Comparison of ENCODE assay signal across 24 mouse cellular contexts in the genomic region with DNA sequence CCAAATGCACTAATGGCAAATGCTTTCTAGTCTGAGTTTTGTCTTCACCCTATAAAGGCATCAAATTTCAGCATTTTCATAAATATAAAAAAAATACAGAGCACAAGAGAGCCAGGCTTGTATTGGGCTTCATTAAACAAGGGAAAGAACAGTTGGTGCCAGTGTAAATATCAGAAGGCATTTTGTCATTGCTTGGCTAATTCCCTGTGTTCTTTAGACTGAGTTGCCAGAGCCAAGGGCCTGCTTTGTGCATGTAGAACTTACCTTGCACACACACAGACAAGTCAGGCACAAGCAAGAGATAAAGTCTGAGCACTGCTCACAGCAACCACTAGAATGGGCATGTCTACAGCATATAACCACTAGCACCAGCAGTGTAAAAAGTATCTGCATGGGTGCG. TPM values are rescaled to one million over a fixed set of nuclear protein-coding genes. Genes with fewer than 3 reads are reported as not detected.
DNase-seq lines count a peak whose midpoint lies in the region; ATAC-seq and TF ChIP-seq lines count a peak whose summit lies in the region.
"Had no signal": no experiment of that assay in that cellular context is flagged by ENCODE, and none has a peak within 500 bp of the region (broad histone marks: within the 10 kb centered on the region; RNA-seq: fewer than 3 reads in every experiment).

No protein-coding gene starts in this region.

- H3K9ac ChIP-seq in forebrain, embryonic 15.5 days (replicated peaks), result no peak overlapping the region
- H3K9ac ChIP-seq in forebrain, embryonic 12.5 days, result no peak overlapping the region
- H3K9ac ChIP-seq in lung, postnatal 0 days (replicated peaks; ENCODE audit: low read depth), result no peak overlapping the region
- H3K9ac ChIP-seq: embryonic facial prominence, embryonic 12.5 days; heart, embryonic 13.5 days; limb, embryonic 12.5 days; liver, embryonic 13.5 days; midbrain, embryonic 15.5 days; neural tube, embryonic 13.5 days had no signal

- peaks cover 20% of the 10 kb centered on the region for H3K36me3 ChIP-seq in forebrain, embryonic 15.5 days
- H3K36me3 ChIP-seq in forebrain, embryonic 12.5 days (replicated peaks), result peaks cover 15% of the 10 kb centered on the region
- H3K36me3 ChIP-seq in lung, postnatal 0 days (ENCODE audit: insufficient read depth, low read length), result no peaks in the 10 kb centered on the region
- H3K36me3 ChIP-seq in thymus, adult 2 months (ENCODE audit: control insufficient read depth, insufficient read depth, low read length), result peaks cover 3% of the 10 kb centered on the region

- H3K27ac ChIP-seq in forebrain, embryonic 15.5 days (replicated peaks), result no peak overlapping the region
- no peak overlapping the region for H3K27ac ChIP-seq in forebrain, embryonic 12.5 days
- peak overlapping the region; percentile 48; the same call in 1 of the 2 replicates for H3K27ac ChIP-seq in layer of hippocampus, adult 2 months
- H3K27ac ChIP-seq in lung, postnatal 0 days (ENCODE audit: low read length), result no peak overlapping the region
- no peak overlapping the region for H3K27ac ChIP-seq in thymus, adult 2 months (ENCODE audit: control insufficient read depth, insufficient read depth, low read length)
- H3K27ac ChIP-seq: embryonic facial prominence, embryonic 12.5 days; heart, adult 2 months; heart, embryonic 13.5 days; kidney, postnatal 0 days; limb, embryonic 12.5 days; liver, embryonic 13.5 days; macrophage; midbrain, embryonic 15.5 days; neural tube, embryonic 13.5 days had no signal

- WGBS in forebrain, embryonic 15.5 days, result 74% methylated on average over 1 of the region's 1 CpGs
- 90% methylated on average over 1 of the region's 1 CpGs for WGBS in forebrain, embryonic 12.5 days
- WGBS in lung, postnatal 0 days, result 50% methylated on average over 1 of the region's 1 CpGs
- WGBS in thymus, adult 2 months, result 100% methylated on average over 1 of the region's 1 CpGs

- no peak overlapping the region for H3K4me3 ChIP-seq in forebrain, embryonic 15.5 days
- no peak overlapping the region for H3K4me3 ChIP-seq in forebrain, embryonic 12.5 days (replicated peaks)
- no peak overlapping the region for H3K4me3 ChIP-seq in layer of hippocampus, adult 2 months
- H3K4me3 ChIP-seq in lung, postnatal 0 days (ENCODE audit: low read depth, low read length), result no peak overlapping the region
- H3K4me3 ChIP-seq in thymus, adult 2 months (ENCODE audit: control insufficient read depth, insufficient read depth, low read length), result no peak overlapping the region
- H3K4me3 ChIP-seq: embryonic facial prominence, embryonic 12.5 days; heart, adult 2 months; heart, embryonic 13.5 days; limb, embryonic 12.5 days; liver, embryonic 13.5 days; midbrain, embryonic 15.5 days; neural tube, embryonic 13.5 days had no signal

- no peak for TF ChIP-seq POLR2A in thymus, adult 2 months (IDR thresholded peaks at IDR 0.05; ENCODE audit: control insufficient read depth, extremely low read depth, insufficient read depth, low read length, poor library complexity)

- no peak for DNase-seq in layer of hippocampus, adult 2 months (ENCODE audit: low spot score in 2 of 2)
- DNase-seq in layer of hippocampus, adult 9-10 months (ENCODE audit: low spot score), result no peak
- peak; percentile 39 for DNase-seq in lung, postnatal 0 days (ENCODE audit: low spot score)
- no peak for DNase-seq in lung, postnatal 25 days (ENCODE audit: low spot score)
- no peak for DNase-seq in thymus, adult 2 months
- DNase-seq: adrenal gland, postnatal 14 days; cerebellum, adult 2 months; cerebellum, postnatal 25 days; heart, adult 2 months; heart, postnatal 14 days; kidney, adult 18-20 months; liver, embryonic 13.5 days; right cerebral cortex, adult 18-20 months; right cerebral cortex, postnatal 4 days; thymus, postnatal 4 days had no signal

- TF ChIP-seq CTCF in layer of hippocampus, adult 2 months (conservative IDR thresholded peaks at IDR 0.05), result no peak
- no peak for TF ChIP-seq CTCF in lung, postnatal 0 days (IDR thresholded peaks at IDR 0.05)
- TF ChIP-seq CTCF in thymus, adult 2 months (IDR thresholded peaks at IDR 0.05; ENCODE audit: borderline replicate concordance, control insufficient read depth, extremely low read depth, insufficient read depth, low read length, poor library complexity), result no peak

- H3K4me2 ChIP-seq in forebrain, embryonic 15.5 days (replicated peaks), result no peak overlapping the region
- no peak overlapping the region for H3K4me2 ChIP-seq in forebrain, embryonic 12.5 days
- no peak overlapping the region for H3K4me2 ChIP-seq in lung, postnatal 0 days (replicated peaks; ENCODE audit: low read depth, low read length)
- H3K4me2 ChIP-seq: embryonic facial prominence, embryonic 12.5 days; heart, embryonic 13.5 days; limb, embryonic 12.5 days; liver, embryonic 13.5 days; midbrain, embryonic 15.5 days; neural tube, embryonic 13.5 days had no signal

- peak; percentile 30 for ATAC-seq in forebrain, embryonic 15.5 days (replicated peaks)
- ATAC-seq in forebrain, embryonic 12.5 days (ENCODE audit: low FRiP score), result no peak
- no peak for ATAC-seq in lung, postnatal 0 days
- ATAC-seq: midbrain, embryonic 15.5 days had no signal

- no peaks in the 10 kb centered on the region for H3K4me1 ChIP-seq in forebrain, embryonic 15.5 days
- no peaks in the 10 kb centered on the region for H3K4me1 ChIP-seq in forebrain, embryonic 12.5 days
- H3K4me1 ChIP-seq in lung, postnatal 0 days (ENCODE audit: insufficient read depth, low read depth, low read length), result peaks cover 6% of the 10 kb centered on the region
- H3K4me1 ChIP-seq in thymus, adult 2 months (replicated peaks; ENCODE audit: control insufficient read depth, insufficient read depth, low read length), result no peaks in the 10 kb centered on the region
- H3K4me1 ChIP-seq: embryonic facial prominence, embryonic 12.5 days; limb, embryonic 12.5 days; midbrain, embryonic 15.5 days had no signal

- no peaks in the 10 kb centered on the region for H3K9me3 ChIP-seq in forebrain, embryonic 15.5 days
- H3K9me3 ChIP-seq in forebrain, embryonic 12.5 days, result no peaks in the 10 kb centered on the region
- H3K9me3 ChIP-seq in lung, postnatal 0 days (ENCODE audit: low read length), result no peaks in the 10 kb centered on the region
- H3K9me3 ChIP-seq: embryonic facial prominence, embryonic 12.5 days; heart, embryonic 13.5 days; limb, embryonic 12.5 days; liver, embryonic 13.5 days; midbrain, embryonic 15.5 days; neural tube, embryonic 13.5 days had no signal

- H3K27me3 ChIP-seq in forebrain, embryonic 15.5 days, result no peaks in the 10 kb centered on the region
- no peaks in the 10 kb centered on the region for H3K27me3 ChIP-seq in forebrain, embryonic 12.5 days
- H3K27me3 ChIP-seq in lung, postnatal 0 days (replicated peaks; ENCODE audit: insufficient read depth, low read length), result no peaks in the 10 kb centered on the region
- H3K27me3 ChIP-seq in thymus, adult 2 months (ENCODE audit: control insufficient read depth, insufficient read depth, low read length), result no peaks in the 10 kb centered on the region
- H3K27me3 ChIP-seq: embryonic facial prominence, embryonic 12.5 days; heart, embryonic 13.5 days; limb, embryonic 12.5 days; liver, embryonic 13.5 days; midbrain, embryonic 15.5 days; neural tube, embryonic 13.5 days had no signal

- TF ChIP-seq EP300 in lung, postnatal 0 days (IDR thresholded peaks at IDR 0.05), result no peak

RNA-seq across cellular contexts. Expression of gene Lancl1, which starts 40.1 kb away (rescaled TPM):
- polyA plus RNA-seq in forebrain, embryonic 15.5 days (2015; fragmentation: Nextera tagmentation; extraction: Ambion mirVana), result 171 and 177 TPM in 2 replicates
- 90.5 and 92.2 TPM in 2 replicates for polyA plus RNA-seq in forebrain, embryonic 12.5 days (2016; fragmentation: Nextera tagmentation; extraction: Ambion mirVana)
- 100 to 1,000 TPM; 196 to 205 TPM for total RNA-seq in layer of hippocampus, adult 2 months (2021)
- polyA plus RNA-seq in lung, postnatal 0 days (2015; fragmentation: Nextera tagmentation; extraction: Ambion mirVana), result 65.9 and 68.0 TPM in 2 replicates
- polyA plus RNA-seq in thymus, adult 2 months (2012; rRNA removed), result 106 and 135 TPM in 2 replicates

RNA-seq across cellular contexts. Expression of gene Myl1, which starts 53.4 kb away (rescaled TPM):
- polyA plus RNA-seq in forebrain, embryonic 15.5 days (2015; fragmentation: Nextera tagmentation; extraction: Ambion mirVana), result 0.40 and 1.4 TPM in 2 replicates
- 0.37 and 2.7 TPM in 2 replicates for polyA plus RNA-seq in forebrain, embryonic 12.5 days (2016; fragmentation: Nextera tagmentation; extraction: Ambion mirVana)
- total RNA-seq in layer of hippocampus, adult 2 months (2021), result 1 to 10 TPM in 1 of 2 experiments, under 1 TPM in 1; 0.71 to 1.1 TPM
- 4.0 and 4.3 TPM in 2 replicates for polyA plus RNA-seq in lung, postnatal 0 days (2015; fragmentation: Nextera tagmentation; extraction: Ambion mirVana)
- 3.7 and 4.0 TPM in 2 replicates for polyA plus RNA-seq in thymus, adult 2 months (2012; rRNA removed)
- polyA plus RNA-seq: macrophage had no signal
